Mouse (Mus musculus): ENCODE measurements around the gene Sh2d3c.

Sh2d3c gene

GRCm38 (mm10) chr2:32791297-32791696 lies 70.4 kb downstream of the Sh2d3c start:
- peak; percentile 79 for DNase-seq (ENCODE audit: low read depth)

- no peak for DNase-seq (ENCODE audit: low read depth)
These were observed 75.0 kb downstream of the Sh2d3c start for GRCm38 (mm10) chr2:32795748-32796418.

- peak; percentile 21 for DNase-seq (ENCODE audit: low read depth)
These were observed 77.6 kb downstream of the Sh2d3c start for GRCm38 (mm10) chr2:32798251-32798962.
